Mouse (Mus musculus): ENCODE data around the gene Tmc6.

Gene Tmc6

GRCm38 (mm10) chr11:117780582-117781111 is 1.4 kb downstream of the Tmc6 start:
- peak; percentile 91 for DNase-seq

GRCm38 (mm10) chr11:117780199-117780515 is 1.8 kb downstream of the Tmc6 start:
- no peak for DNase-seq

GRCm38 (mm10) chr11:117779434-117780198 is 2.4 kb downstream of the Tmc6 start:
- DNase-seq, result peak; percentile 78

- DNase-seq, result peak; percentile 48
These were observed 3.1 kb downstream of the Tmc6 start for GRCm38 (mm10) chr11:117778851-117779433.

GRCm38 (mm10) chr11:117778031-117778430 is 4.0 kb downstream of the Tmc6 start:
- no peak for DNase-seq

- no peak for DNase-seq
These were observed 4.9 kb downstream of the Tmc6 start for GRCm38 (mm10) chr11:117777111-117777510.

- DNase-seq, result no peak
These were observed 5.8 kb downstream of the Tmc6 start for GRCm38 (mm10) chr11:117776085-117776792.

- DNase-seq, result no peak
These were observed 6.5 kb downstream of the Tmc6 start for GRCm38 (mm10) chr11:117775540-117775939.

- DNase-seq, result no peak
These were observed 7.1 kb downstream of the Tmc6 start for GRCm38 (mm10) chr11:117774925-117775324.

GRCm38 (mm10) chr11:117772352-117772751 is 9.6 kb downstream of the Tmc6 start:
- no peak for DNase-seq

GRCm38 (mm10) chr11:117770407-117770806 is 11.6 kb downstream of the Tmc6 start:
- DNase-seq, result no peak

GRCm38 (mm10) chr11:117769683-117770047 is 12.3 kb downstream of the Tmc6 start:
- DNase-seq, result no peak

GRCm38 (mm10) chr11:117768725-117769682 is 13.0 kb downstream of the Tmc6 start:
- no peak for DNase-seq

- no peak for DNase-seq
These were observed 15.7 kb downstream of the Tmc6 start for GRCm38 (mm10) chr11:117766275-117766674.

- no peak for DNase-seq
These were observed 16.6 kb downstream of the Tmc6 start for GRCm38 (mm10) chr11:117765361-117765760.

- no peak for DNase-seq
These were observed 17.7 kb downstream of the Tmc6 start for GRCm38 (mm10) chr11:117764319-117764718.

- DNase-seq, result no peak
These were observed 19.8 kb downstream of the Tmc6 start for GRCm38 (mm10) chr11:117762246-117762645.

GRCm38 (mm10) chr11:117761801-117762200 is 20.2 kb downstream of the Tmc6 start:
- no peak for DNase-seq

GRCm38 (mm10) chr11:117760374-117761119 is 21.5 kb downstream of the Tmc6 start:
- DNase-seq, result no peak

- no peak for DNase-seq
These were observed 22.7 kb downstream of the Tmc6 start for GRCm38 (mm10) chr11:117759267-117759666.

- DNase-seq, result no peak
These were observed 26.1 kb downstream of the Tmc6 start for GRCm38 (mm10) chr11:117755891-117756290.

GRCm38 (mm10) chr11:117751544-117751943 is 30.5 kb downstream of the Tmc6 start:
- no peak for DNase-seq
